Mouse (Mus musculus): ENCODE results near the gene Nfkbid.
"Not testable (repeated sequence)": the region's sequence is repeated elsewhere in the genome, so short reads cannot be mapped to it uniquely, and the experiment has no call there.

The Nfkbid gene

GRCm38 (mm10) chr7:30463568-30463967 is 42.0 kb downstream of the Nfkbid start:
- in situ Hi-C loops (cut with MboI): no loop called here

- in situ Hi-C loops (cut with MboI): no loop called here
Observed at GRCm38 (mm10) chr7:30463996-30464395, 42.5 kb downstream of the Nfkbid start.

- in situ Hi-C loops (cut with MboI): no loop called here
Observed at GRCm38 (mm10) chr7:30464816-30465300, 43.3 kb downstream of the Nfkbid start.

GRCm38 (mm10) chr7:30472411-30472810 is 50.9 kb downstream of the Nfkbid start:
- in situ Hi-C loops (cut with MboI): no loop called here

GRCm38 (mm10) chr7:30474999-30475398 is 53.5 kb downstream of the Nfkbid start:
- in situ Hi-C loops (cut with MboI): no loop called here

- in situ Hi-C loops (cut with MboI): not testable (repeated sequence)
Observed at GRCm38 (mm10) chr7:30476136-30476535, 54.6 kb downstream of the Nfkbid start.

- in situ Hi-C loops (cut with MboI): no loop called here
Observed at GRCm38 (mm10) chr7:30477415-30478381, 56.2 kb downstream of the Nfkbid start.

All from mature B cell (primary cell).